Mouse (Mus musculus) ZHBTc4 (cell line): Measurements from ENCODE around the gene Bhmt.

Experiments used
- DNase-seq: peaks from one replicate; pipeline ENCODE4 v3.0.0-alpha.2; 2011; ENCODE audit warnings: low read depth, low spot score

The Bhmt gene

GRCm38 (mm10) chr13:93637282-93638245 lies at the start of gene Bhmt:
Gene Bhmt, minus strand, starts transcription at chr13:93637961.
- peak; percentile 72 for DNase-seq

- DNase-seq, result peak; percentile 93
Measured at GRCm38 (mm10) chr13:93687321-93687720, 49.6 kb upstream of the Bhmt start.

- DNase-seq, result no peak
Measured at GRCm38 (mm10) chr13:93685226-93685625, 47.5 kb upstream of the Bhmt start.

- peak; percentile 55 for DNase-seq
Measured at GRCm38 (mm10) chr13:93683336-93683735, 45.6 kb upstream of the Bhmt start.

GRCm38 (mm10) chr13:93676864-93677263 lies 39.1 kb upstream of the Bhmt start:
- DNase-seq, result no peak

GRCm38 (mm10) chr13:93674131-93674561 lies 36.4 kb upstream of the Bhmt start, which contains the start of the genes Bhmt2 and Dmgdh:
Gene Bhmt2, minus strand, starts transcription at chr13:93674302.
Gene Dmgdh, plus strand, starts transcription at chr13:93674433.
- DNase-seq, result peak; percentile 68

- no peak for DNase-seq
Measured at GRCm38 (mm10) chr13:93673296-93673695, 35.5 kb upstream of the Bhmt start.

GRCm38 (mm10) chr13:93672371-93672770 lies 34.6 kb upstream of the Bhmt start:
- DNase-seq, result no peak

- DNase-seq, result no peak
Measured at GRCm38 (mm10) chr13:93667586-93667985, 29.8 kb upstream of the Bhmt start.

- peak; percentile 62 for DNase-seq
Measured at GRCm38 (mm10) chr13:93657941-93658340, 20.2 kb upstream of the Bhmt start.

- DNase-seq, result no peak
Measured at GRCm38 (mm10) chr13:93653382-93653781, 15.6 kb upstream of the Bhmt start.

GRCm38 (mm10) chr13:93648387-93649130 lies 10.8 kb upstream of the Bhmt start:
- DNase-seq, result peak; percentile 90

GRCm38 (mm10) chr13:93639636-93640035 lies 1.9 kb upstream of the Bhmt start:
- no peak for DNase-seq

GRCm38 (mm10) chr13:93636561-93636960 lies 1.2 kb downstream of the Bhmt start:
- no peak for DNase-seq

- no peak for DNase-seq
Measured at GRCm38 (mm10) chr13:93632927-93633326, 4.8 kb downstream of the Bhmt start.

- no peak for DNase-seq
Measured at GRCm38 (mm10) chr13:93630941-93631705, 6.6 kb downstream of the Bhmt start.

GRCm38 (mm10) chr13:93628861-93629260 lies 8.9 kb downstream of the Bhmt start:
- no peak for DNase-seq

- DNase-seq, result no peak
Measured at GRCm38 (mm10) chr13:93614361-93614948, 23.3 kb downstream of the Bhmt start.

- no peak for DNase-seq
Measured at GRCm38 (mm10) chr13:93613771-93614170, 24.0 kb downstream of the Bhmt start.

- peak; percentile 87 for DNase-seq
Measured at GRCm38 (mm10) chr13:93612660-93613607, 24.8 kb downstream of the Bhmt start.
